Mouse (Mus musculus) limb, embryonic 12.5 days (tissue): ENCODE measurements around the gene Zfp784. TPM values are rescaled to one million over a fixed set of nuclear protein-coding genes. Genes with fewer than 3 reads are reported as not detected.

Experiments
- ATAC-seq: fragments of 200-750 bp; cut with Nextera tagmentation; 2 replicates; pipeline ENCODE4 v1.8.0; 2017; ENCODE audit warnings: low read depth, moderate TSS enrichment; ENCODE audit not compliant: insufficient number of reproducible peaks, insufficient read depth, low FRiP score, low TSS enrichment
- H3K27ac ChIP-seq: fragments of 300-500 bp; sonication (generic); 2 replicates; pipeline ENCODE4 v1.5.1; 2016; ENCODE audit warnings: mild to moderate bottlenecking, moderate library complexity
- H3K27me3 ChIP-seq: fragments of 300-500 bp; sonication (generic); 2 replicates; pipeline ENCODE4 v1.6.1; 2016; ENCODE audit warnings: mild to moderate bottlenecking, moderate library complexity
- H3K36me3 ChIP-seq: fragments of 300-500 bp; sonication (generic); 2 replicates; pipeline ENCODE4 v1.6.1; 2016; ENCODE audit warnings: mild to moderate bottlenecking, moderate library complexity
- H3K4me1 ChIP-seq: fragments of 300-500 bp; sonication (generic); replicated peaks from 2 replicates; pipeline ENCODE4 v1.6.1; 2016
- H3K4me2 ChIP-seq: fragments of 300-500 bp; sonication (generic); 2 replicates; pipeline ENCODE4 v1.6.1; 2016; ENCODE audit warnings: mild to moderate bottlenecking, moderate library complexity
- H3K4me3 ChIP-seq: fragments of 300-500 bp; sonication (generic); replicated peaks from 2 replicates; pipeline ENCODE4 v1.5.1; 2016; ENCODE audit warnings: mild to moderate bottlenecking
- H3K9ac ChIP-seq: fragments of 300-500 bp; sonication (generic); replicated peaks from 2 replicates; pipeline ENCODE4 v1.6.1; 2016; ENCODE audit warnings: mild to moderate bottlenecking, moderate library complexity
- H3K9me3 ChIP-seq: fragments of 300-500 bp; sonication (generic); 2 replicates; pipeline ENCODE4 v1.6.1; 2016; ENCODE audit warnings: mild to moderate bottlenecking, moderate library complexity
- WGBS: fragments of 180-500 bp; shearing (Covaris S2); methylation state at CpG from one replicate; pipeline ENCODE4 v1.1.7; 2016; 5-methylcytosine and 5-hydroxymethylcytosine counted together
- polyA plus RNA-seq: library from polyadenylated mRNA; unstranded; fragments of >200 nt; fragmentation: Nextera tagmentation; extraction: Ambion mirVana; gene quantifications from 2 replicates; pipeline ENCODE4 v1.2.1, GENCODE M21; 2016

Zfp784 gene
- polyA plus RNA-seq, 1 experiment from 2014 or later: 4.7 TPM

GRCm38 (mm10) chr7:5057381-5057780, 19.1 kb upstream of the Zfp784 start:
- H3K36me3 ChIP-seq: 0 out of 2 replicates have a peak, but pooled peaks cover 3% of the 10 kb centered on the region
- peak overlapping the region; percentile 83 for H3K4me2 ChIP-seq
- no peak overlapping the region for H3K27ac ChIP-seq
- H3K4me1 ChIP-seq: peaks cover 48% of the 10 kb centered on the region
- H3K9me3 ChIP-seq: 0 out of 2 replicates have a peak, but pooled peaks cover 3% of the 10 kb centered on the region
- 30% methylated on average over 8 of the region's 8 CpGs for WGBS
- peak overlapping the region; percentile 84; the same call in 1 of the 2 replicates for H3K9ac ChIP-seq
- no peak for ATAC-seq
- H3K27me3 ChIP-seq: peaks cover 68% of the 10 kb centered on the region
- peak overlapping the region; percentile 61 for H3K4me3 ChIP-seq

- WGBS: 2% methylated on average over 52 of the region's 55 CpGs
These were observed 18.5 kb upstream of the Zfp784 start for GRCm38 (mm10) chr7:5056651-5057263.

DNA sequence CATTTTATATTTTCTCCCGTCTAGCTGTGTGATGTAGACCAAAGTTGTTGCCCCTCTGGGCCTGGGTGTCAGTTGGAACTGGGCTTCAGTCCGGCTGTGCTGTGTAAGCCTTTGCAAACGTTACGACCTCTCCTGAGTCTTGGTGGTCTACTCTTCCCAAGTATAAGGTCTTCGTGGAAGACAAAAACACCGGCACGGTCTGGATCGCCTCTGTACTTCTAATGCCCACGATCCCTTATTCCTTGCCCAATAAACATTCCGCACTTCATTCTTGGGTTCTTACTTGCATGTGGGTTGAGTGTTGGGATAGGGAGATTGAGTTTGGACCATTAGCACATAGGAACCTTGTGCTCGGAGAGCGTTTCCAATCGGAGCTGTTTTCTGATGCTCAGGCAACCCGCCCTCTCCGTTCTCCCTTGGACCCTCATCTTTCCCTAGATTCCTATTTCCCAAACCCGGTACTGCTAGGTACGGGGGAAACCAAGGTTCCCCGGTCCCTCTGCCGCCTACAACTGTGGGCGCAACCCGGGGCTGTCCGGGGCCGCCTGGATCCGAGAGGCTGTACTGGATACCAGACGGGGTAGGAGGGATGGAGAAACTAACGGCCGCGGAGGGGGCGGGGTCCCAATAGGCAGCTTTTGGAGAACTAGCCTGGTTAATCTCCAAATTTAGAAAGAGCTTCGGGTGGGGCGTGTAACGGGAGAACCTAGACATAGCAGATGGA, 15.4 kb upstream of the Zfp784 start:
- Histone ChIP-seq H3K9me3 (0 out of 2 replicates have a peak, but pooled peaks cover 3% of the 10 kb centered on the region), H3K4me1 (peaks cover 50% of the 10 kb centered on the region), H3K36me3 (0 out of 2 replicates have a peak, but pooled peaks cover 3% of the 10 kb centered on the region), H3K27me3 (peaks cover 70% of the 10 kb centered on the region), H3K27ac (no peak overlapping the region), H3K9ac (peak overlapping the region; percentile 93), H3K4me3 (peak overlapping the region; percentile 80), H3K4me2 (peak overlapping the region; percentile 89)
- 9% methylated on average over 32 of the region's 32 CpGs for WGBS
- no peak for ATAC-seq

More at GRCm38 (mm10) chr7:5056651-5057263, 18.5 kb upstream of the Zfp784 start:
- H3K27me3 ChIP-seq: peaks cover 74% of the 10 kb centered on the region
- H3K4me1 ChIP-seq: peaks cover 54% of the 10 kb centered on the region
- peak overlapping the region; percentile 84 for H3K9ac ChIP-seq
- H3K27ac ChIP-seq: no peak overlapping the region
- no peak for ATAC-seq
- peak overlapping the region; percentile 61 for H3K4me3 ChIP-seq
- H3K36me3 ChIP-seq: 0 out of 2 replicates have a peak, but pooled peaks cover 3% of the 10 kb centered on the region
- peak overlapping the region; percentile 83 for H3K4me2 ChIP-seq
- 0 out of 2 replicates have a peak, but pooled peaks cover 3% of the 10 kb centered on the region for H3K9me3 ChIP-seq

- 2% methylated on average over 45 of the region's 45 CpGs for WGBS
- Histone ChIP-seq H3K4me3 (peak overlapping the region; percentile 80), H3K27me3 (peaks cover 63% of the 10 kb centered on the region), H3K9ac (peak overlapping the region; percentile 93), H3K4me2 (peak overlapping the region; percentile 89), H3K9me3 (0 out of 2 replicates have a peak, but pooled peaks cover 3% of the 10 kb centered on the region), H3K36me3 (0 out of 2 replicates have a peak, but pooled peaks cover 3% of the 10 kb centered on the region), H3K27ac (no peak overlapping the region), H3K4me1 (peaks cover 48% of the 10 kb centered on the region)
- no peak; the same call in 1 of the 2 replicates for ATAC-seq
These were observed 14.7 kb upstream of the Zfp784 start for GRCm38 (mm10) chr7:5052931-5053343.

- Histone ChIP-seq H3K27me3 (peaks cover 58% of the 10 kb centered on the region), H3K4me3 (peak overlapping the region; percentile 80), H3K4me1 (peaks cover 43% of the 10 kb centered on the region), H3K9ac (peak overlapping the region; percentile 93), H3K9me3 (0 out of 2 replicates have a peak, but pooled peaks cover 3% of the 10 kb centered on the region), H3K27ac (no peak overlapping the region), H3K36me3 (0 out of 2 replicates have a peak, but pooled peaks cover 3% of the 10 kb centered on the region), H3K4me2 (peak overlapping the region; percentile 89)
- no peak for ATAC-seq
- WGBS: 3% methylated on average over 12 of the region's 12 CpGs
These were observed 14.2 kb upstream of the Zfp784 start for GRCm38 (mm10) chr7:5052438-5052837.

DNA sequence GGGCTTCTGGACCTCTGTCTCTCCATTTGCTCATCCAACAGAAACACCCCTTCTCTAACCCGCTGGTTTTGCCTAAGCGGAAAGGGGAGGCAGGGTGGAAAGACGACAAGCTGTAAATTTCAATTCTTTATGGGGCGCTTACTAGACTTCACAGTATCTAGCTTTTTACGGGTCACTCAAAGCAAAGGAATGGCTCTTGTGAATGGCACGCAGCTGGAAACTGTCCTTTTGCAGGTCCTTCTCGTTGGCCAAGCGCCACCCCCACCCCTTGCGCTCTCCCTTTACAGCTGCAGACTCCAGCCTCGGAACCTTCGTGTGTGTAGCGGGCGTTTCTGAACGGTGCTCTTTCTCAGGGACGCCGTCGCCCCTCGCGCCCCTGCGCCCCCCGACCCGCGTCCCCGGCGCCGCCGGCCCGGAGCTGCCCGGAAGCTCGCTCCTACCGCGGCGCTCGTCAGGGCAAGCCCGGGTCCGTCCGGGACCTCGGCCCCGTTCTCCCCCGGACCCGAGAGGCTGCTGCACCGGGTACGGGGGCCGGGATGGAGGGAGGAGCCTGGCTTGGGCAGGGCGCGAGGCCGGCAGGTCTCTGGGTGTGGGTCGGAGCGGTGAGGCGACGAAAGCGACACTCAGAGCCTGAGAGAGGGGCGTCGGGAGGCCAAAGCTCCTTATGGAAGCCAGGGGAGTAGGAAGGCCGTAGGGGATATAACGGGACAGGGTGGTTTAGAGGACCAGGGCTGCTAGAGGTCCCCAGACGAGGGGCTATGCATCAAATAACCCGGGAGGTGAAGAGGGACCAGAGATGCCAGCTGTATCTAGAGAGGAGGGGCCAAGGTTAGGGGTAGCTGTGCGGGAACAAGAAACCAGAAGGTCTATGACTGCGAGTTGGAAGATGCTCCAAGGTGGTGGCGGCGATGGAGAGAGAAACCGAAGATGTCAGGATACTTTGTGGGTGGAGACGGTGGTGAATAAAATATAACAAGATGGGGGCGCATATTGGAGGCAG, 13.2 kb upstream of the Zfp784 start, which contains the start of gene Zfp580:
Gene Zfp580 (plus strand): TSS at position 346 of the 1,000 bp plus-strand sequence.
- Histone ChIP-seq H3K9me3 (0 out of 2 replicates have a peak, but pooled peaks cover 3% of the 10 kb centered on the region), H3K4me1 (peaks cover 40% of the 10 kb centered on the region), H3K27ac (peak within 1 kb of the TSS; percentile 75), H3K36me3 (0 out of 2 replicates have a peak, but pooled peaks cover 3% of the 10 kb centered on the region), H3K4me2 (peak within 1 kb of the TSS; percentile 89), H3K9ac (peak within 1 kb of the TSS; percentile 93), H3K4me3 (peak within 1 kb of the TSS; percentile 80), H3K27me3 (peaks cover 48% of the 10 kb centered on the region)
- peak; percentile 66 for ATAC-seq
- WGBS: 1% methylated on average over 65 of the region's 65 CpGs

- ATAC-seq: no peak
- WGBS: 34% methylated on average over 2 of the region's 2 CpGs
These were observed 9.1 kb upstream of the Zfp784 start for GRCm38 (mm10) chr7:5047313-5047712.

DNA sequence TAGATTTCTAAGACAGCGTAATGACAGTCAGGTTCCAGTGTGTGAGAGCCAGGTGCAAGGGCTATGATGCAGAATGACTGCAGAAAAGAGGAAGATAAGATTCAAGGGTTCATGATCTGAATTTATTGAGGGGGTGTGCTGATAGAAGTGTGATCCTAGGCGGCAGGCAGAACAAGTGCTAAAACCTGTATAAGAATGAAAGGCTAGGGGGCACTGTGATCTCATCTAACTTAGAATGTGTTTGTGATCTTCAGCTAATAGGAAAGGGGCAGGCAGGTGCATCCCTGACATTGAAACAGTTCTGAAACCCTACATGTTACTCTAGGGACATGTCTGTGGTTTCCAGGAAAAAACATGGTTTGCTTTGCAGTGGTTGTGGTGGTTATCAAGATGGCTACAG, 7.9 kb upstream of the Zfp784 start:
- H3K36me3 ChIP-seq: peaks cover 6% of the 10 kb centered on the region; the same call in 1 of the 2 replicates
- WGBS: 67% methylated on average over 2 of the region's 2 CpGs
- ATAC-seq: no peak

More at GRCm38 (mm10) chr7:5047313-5047712, 9.1 kb upstream of the Zfp784 start:
- Histone ChIP-seq H3K4me1 (peaks cover 14% of the 10 kb centered on the region), H3K9ac (no peak overlapping the region), H3K9me3 (no peaks in the 10 kb centered on the region), H3K27ac (no peak overlapping the region), H3K36me3 (no peaks in the 10 kb centered on the region), H3K4me2 (no peak overlapping the region), H3K27me3 (peaks cover 7% of the 10 kb centered on the region), H3K4me3 (no peak overlapping the region)

DNA sequence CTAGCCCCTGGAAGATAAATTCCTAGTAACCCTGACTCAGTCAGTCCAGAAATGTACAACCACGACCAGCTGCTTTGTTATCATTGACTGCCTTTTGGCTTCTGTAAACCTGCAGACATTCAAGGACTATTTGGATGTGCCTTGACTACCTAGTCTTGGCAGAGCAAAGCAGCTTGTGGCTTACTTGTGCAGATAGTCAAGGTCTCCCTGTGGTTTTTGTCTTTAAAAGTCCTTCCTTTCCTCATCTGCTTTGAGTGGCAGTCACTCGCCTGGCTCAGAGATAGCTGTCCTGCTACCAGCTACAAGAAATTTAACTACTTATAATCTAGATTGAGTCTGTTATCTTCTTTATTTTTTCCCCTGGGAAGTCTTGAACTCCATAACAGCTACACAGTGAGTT, 6.7 kb upstream of the Zfp784 start:
- H3K9me3 ChIP-seq: no peaks in the 10 kb centered on the region
- no peak overlapping the region for H3K27ac ChIP-seq
- H3K4me1 ChIP-seq: no peaks in the 10 kb centered on the region
- H3K4me2 ChIP-seq: no peak overlapping the region
- no peak overlapping the region for H3K4me3 ChIP-seq
- peaks cover 11% of the 10 kb centered on the region; the same call in 1 of the 2 replicates for H3K36me3 ChIP-seq
- no peak overlapping the region for H3K9ac ChIP-seq
- ATAC-seq: no peak
- no peaks in the 10 kb centered on the region for H3K27me3 ChIP-seq
- 76% methylated on average over 2 of the region's 2 CpGs for WGBS

More for the DNA sequence above, 7.9 kb upstream of the Zfp784 start:
- Histone ChIP-seq H3K27me3 (no peaks in the 10 kb centered on the region; the same call in 1 of the 2 replicates), H3K4me3 (no peak overlapping the region), H3K27ac (no peak overlapping the region), H3K4me1 (peaks cover 9% of the 10 kb centered on the region; the same call in 1 of the 2 replicates), H3K9ac (no peak overlapping the region), H3K9me3 (no peaks in the 10 kb centered on the region), H3K4me2 (no peak overlapping the region)

- Histone ChIP-seq H3K9ac (peak overlapping the region; percentile 76), H3K9me3 (peaks cover 23% of the 10 kb centered on the region; the same call in 1 of the 2 replicates), H3K4me3 (peak overlapping the region; percentile 62), H3K27ac (peak overlapping the region; percentile 95), H3K36me3 (peaks cover 38% of the 10 kb centered on the region), H3K27me3 (no peaks in the 10 kb centered on the region), H3K4me1 (peaks cover 5% of the 10 kb centered on the region; the same call in 1 of the 2 replicates), H3K4me2 (peak overlapping the region; percentile 55)
- WGBS: 46% methylated on average over 5 of the region's 5 CpGs
- no peak for ATAC-seq
These were observed 694 bp upstream of the Zfp784 start for GRCm38 (mm10) chr7:5038940-5039339.
